Mouse (Mus musculus) right cerebral cortex, postnatal 25 days (tissue): ENCODE data around the gene Cstb.
"Not testable (repeated sequence)": the region's sequence is repeated elsewhere in the genome, so short reads cannot be mapped to it uniquely, and the experiment has no call there.

Experiments used
- DNase-seq: peaks from one replicate; pipeline ENCODE4 v3.0.0; 2022

Cstb gene

DNA sequence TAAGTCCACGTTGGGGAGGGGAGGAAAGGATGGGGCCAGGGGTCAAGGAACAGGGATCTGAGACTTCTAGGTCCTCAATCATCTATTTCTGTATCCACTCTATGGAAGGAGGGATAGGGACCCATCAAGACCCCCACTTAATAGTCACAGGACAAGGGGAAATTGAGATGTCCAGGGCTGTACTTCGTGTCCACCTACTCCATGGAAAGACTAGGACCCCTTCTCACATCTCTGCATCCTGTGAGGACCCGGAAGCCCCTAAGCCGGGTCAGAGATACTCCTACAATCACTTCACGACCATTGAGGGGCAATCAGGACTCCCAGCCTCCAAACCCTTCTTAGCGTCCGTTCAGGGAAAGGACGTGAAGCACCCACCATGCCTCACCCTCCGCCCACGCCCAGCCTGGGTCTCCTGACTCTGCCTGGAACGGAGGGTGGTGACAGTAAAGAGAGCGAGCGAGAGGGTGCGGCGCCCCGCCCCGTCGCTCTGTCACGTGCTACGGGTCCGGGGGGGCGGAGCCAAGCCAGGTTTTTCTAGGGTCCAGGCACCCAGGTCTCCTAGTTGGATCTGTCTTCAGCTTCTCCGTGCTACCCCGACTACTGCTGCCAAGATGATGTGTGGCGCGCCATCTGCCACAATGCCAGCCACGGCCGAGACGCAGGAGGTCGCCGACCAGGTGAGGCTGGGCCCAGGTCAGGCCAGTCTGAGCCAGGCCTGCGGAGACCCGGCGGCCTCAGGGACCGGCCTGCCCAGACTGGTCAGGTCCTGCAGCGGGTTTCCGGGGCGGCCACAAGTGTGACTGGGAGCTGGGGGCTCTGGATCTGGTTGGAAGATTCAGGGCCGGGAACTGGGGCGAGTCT, at the start of gene Cstb:
TSS of gene Cstb (plus strand) at position 489 of the 861 bp plus-strand sequence.
- peak; percentile 86 for DNase-seq

DNA sequence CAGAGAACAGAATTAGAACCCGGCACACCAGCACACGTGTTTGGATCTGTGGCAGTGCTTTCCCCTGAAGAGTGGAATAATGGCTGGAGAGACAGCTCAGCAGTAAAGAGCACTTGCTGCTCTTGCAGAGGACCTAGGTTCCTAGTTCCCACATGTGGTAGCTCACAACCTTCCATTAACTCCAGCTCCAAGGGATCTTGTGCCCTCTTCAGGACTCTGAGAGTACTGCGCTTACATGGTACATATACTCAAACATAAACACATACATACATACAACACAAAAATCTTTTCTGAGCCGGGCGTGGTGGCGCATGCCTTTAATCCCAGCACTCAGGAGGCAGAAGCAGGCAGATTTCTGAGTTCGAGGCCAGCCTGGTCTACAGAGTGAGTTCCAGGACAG, 47.0 kb upstream of the Cstb start:
- no peak for DNase-seq

DNA sequence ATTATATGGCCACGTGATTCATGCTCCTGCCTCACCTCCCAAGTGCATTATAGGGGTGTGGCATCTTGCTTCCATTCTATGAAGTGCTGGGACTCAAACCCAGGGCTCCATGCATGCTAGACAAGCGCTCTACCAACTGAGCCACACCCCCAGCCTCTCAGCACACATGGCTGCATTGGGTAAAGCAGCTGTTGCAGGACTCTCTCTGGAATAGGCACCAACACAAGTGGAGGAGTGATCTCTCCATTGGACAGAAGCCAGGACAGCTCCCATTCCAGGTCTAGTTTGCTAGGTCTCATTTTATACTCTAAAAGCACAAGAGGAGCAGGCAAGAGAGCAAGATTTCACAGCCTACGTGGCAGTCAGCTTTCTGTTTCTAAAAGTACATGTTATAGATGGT, 41.9 kb upstream of the Cstb start:
- DNase-seq: no peak

DNA sequence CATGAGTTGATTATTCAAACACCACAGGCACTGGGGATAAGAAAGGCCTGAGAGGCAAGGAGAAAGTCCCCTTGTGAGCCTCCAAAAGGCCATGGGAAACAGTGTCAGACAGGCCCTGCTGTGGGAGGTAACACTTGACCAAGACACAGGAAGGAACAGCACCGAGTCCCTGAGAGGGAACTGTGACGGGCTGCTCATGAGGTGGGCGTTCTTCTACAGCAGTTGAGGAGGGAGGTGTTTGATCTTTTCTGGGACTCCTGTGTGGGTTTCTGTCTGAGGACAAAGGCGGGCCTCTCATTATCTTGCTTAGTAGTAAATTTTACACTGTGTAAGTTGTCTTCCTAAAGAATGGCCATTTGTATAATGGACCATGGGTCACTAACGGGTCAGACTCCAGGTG, 39.9 kb upstream of the Cstb start:
- no peak for DNase-seq

DNA sequence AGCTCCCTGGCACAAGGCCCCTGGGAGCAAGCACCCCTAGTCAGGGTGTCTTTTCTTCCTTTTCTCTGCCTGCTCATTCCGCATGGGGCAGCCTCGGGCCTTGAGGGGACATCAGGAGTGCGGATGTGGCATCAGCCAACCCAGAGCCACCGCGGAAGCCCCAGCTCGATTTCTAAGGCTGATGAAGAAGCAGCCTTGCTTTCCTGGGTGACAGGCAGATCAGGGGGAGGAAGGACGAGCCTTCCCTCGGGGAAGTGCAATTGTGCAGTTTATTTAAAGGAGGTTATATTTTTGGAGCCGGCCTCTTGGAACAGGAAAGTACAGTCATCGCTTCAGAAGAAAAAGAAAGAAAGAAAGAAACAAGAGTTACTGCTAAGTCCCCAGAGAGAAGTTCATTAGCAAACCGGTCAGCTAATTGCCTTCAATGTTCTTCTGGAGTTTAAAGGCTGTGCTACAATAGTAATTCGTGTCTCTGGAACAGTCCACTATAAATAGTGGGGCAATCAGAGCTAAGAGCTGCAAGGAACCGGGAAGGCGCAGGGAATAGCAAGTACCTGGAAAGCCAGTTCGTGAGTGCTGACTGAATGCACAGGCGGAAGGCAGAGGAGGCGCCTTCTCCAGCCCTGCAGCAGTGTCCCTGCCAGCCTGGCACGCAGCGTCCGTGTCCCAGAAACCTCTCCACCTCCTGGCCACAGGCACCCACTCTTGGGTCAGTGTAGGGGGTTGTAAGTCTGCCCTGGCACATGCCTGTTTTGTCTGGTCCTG, 37.1 kb upstream of the Cstb start:
- peak; percentile 66 for DNase-seq

DNA sequence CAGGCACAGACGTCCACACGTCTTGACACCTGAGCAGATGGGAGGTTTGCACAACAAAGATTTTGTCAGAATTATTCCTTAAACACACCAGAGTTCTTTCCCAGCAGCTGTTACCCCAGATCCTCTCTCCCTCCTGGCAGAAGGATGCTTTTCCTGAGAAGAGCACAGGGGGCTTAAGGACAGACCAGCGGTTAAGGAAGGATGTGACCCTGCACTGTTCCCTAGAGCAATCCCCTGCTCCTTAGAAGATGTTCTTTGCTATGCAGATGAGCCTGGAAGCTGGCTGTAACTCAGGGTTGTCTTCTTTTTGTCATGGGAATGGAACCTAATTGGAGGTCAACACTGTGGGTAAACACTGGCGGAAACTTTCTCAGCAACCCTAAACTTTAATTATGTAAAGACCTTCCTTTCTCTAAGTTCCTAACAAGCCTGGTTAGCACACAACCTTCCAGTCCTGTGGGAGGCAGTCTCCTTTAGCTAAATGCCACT, 34.4 kb upstream of the Cstb start:
- no peak for DNase-seq

DNA sequence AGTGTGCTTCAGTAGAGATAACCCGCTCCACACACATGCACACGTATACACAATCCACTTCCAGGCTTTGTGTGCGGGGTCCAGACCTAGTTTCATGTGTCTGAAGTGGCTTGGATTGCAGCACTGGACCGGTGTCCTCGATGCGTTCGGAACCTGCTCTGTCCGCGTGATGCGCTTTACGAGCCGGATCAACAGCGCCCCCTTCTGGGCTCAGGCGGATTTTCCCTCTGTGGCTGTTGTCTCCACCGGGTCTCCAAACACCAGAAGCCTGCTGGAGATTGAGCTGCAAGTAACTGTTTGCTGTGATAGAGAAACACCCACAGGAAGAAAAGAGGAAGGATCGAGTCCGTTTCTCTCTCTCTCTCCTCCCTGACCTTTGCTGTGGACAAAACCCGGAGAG, 33.4 kb upstream of the Cstb start:
- peak; percentile 78 for DNase-seq

DNA sequence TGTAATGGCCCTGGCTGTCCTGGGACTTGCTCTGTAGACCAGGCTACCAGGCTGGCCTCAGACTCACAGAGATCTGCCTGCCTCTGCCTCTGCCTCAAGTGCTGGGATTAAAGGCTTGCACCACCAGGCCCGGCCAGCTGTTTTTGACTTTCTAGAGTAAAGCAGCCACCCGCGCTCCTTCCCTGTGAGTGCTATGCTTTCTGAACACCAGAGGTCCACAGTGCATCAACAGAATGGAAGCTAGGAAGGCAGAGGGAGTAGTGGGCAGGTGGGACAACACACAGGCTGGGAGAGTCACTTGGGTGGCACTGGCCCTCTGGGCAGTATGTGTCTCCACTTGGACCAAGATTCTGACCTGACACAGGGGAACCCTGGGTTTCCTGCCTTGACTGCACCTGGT, 30.1 kb upstream of the Cstb start:
- no peak for DNase-seq

DNA sequence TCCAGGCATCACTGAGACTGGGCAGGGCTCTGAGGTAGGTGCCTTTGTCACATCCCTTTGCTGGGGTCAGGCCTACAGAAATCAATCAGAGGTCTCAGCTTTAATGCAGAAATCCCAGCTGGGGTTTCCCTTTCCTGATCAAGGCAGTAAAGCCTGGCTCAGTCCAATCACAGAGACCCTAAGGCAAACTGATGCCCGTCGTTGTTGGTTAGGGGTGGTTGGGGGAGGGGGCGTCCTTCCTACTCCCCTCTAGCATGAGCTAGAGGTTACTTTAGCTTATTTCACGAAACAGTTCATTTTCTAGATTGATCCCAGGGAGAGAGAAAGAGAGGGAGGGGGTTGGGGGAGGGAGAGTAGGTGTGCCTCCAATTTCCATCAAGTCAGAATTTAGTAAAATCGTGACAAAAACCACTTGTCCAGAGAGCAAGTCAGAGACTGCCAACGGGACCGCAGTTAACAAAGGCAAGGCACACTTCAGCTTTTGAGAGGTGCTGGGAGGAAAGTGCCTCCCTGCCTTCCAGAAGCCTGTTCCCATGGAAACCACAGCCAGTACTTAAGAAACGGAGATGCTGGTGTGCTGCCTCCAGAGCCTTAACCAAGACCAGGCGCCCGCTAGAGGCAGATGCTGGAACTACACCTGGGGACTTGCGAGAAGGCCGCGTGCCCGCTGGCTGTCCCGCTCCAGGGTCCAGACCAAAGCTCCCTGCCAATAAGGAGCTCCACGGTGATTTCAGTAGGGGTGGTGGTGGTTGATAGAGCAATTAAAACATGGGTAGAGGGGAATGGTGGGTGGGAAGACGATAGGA, 29.4 kb upstream of the Cstb start:
- DNase-seq: peak; percentile 93

DNA sequence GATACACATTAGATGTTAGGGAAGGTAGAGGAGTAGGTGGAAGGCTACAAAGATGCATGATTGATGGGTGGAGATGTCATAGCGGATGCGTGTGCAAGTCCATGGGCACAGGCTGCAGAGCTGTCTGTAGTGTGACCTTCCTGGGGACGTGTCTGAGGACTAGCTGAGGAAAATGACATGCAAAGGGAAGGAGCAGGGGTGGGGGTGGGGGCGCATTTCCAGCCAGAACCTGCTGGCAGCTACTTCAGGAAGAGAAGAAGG, 28.9 kb upstream of the Cstb start:
- no peak for DNase-seq

DNA sequence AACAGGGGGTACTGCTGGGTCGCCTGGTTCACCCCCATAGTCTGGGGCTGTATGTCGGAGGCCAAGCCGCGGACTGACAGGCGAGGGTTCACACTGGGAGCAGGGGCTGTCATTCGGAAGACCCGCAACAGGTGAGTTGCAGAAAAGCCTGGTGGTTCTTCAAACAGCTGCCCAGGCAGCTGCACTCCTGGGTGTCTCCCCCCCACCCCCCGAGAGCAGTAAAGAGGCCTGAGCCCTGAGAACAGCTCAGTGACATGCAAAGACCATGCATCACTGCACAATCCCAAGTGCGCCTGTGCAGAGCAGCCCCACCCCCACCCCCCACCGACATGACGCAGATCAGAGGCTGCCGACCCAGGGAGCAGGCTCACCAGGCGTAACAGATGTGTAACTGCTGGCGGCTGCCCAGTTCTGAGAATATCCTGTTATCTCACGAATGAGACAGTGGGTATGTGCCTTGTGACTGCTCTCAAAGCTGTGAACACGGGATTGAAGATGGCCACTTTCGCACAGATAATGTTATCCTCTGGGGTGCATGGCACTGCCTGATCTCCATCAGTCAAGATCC, 26.3 kb upstream of the Cstb start:
- no peak for DNase-seq

DNA sequence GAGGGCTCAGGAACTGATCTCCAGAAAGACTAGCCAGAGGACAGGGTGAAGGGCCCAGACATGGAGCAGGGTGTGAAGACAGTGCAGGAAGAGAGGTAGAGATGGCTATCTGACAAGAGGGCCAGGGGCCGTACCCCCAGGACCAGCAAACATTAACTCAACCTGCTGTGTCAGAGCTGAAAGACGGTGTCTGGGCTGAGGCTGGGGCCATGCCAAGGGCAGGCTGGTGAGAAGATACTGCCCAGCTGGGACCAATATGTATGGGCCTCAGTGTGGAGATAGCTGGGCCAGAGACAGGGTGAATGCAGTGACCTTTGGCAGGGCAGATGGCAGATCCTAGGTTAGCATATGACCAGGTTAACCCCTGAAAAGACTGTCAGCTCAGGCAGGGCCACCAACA, 24.3 kb upstream of the Cstb start:
- DNase-seq: no peak

DNA sequence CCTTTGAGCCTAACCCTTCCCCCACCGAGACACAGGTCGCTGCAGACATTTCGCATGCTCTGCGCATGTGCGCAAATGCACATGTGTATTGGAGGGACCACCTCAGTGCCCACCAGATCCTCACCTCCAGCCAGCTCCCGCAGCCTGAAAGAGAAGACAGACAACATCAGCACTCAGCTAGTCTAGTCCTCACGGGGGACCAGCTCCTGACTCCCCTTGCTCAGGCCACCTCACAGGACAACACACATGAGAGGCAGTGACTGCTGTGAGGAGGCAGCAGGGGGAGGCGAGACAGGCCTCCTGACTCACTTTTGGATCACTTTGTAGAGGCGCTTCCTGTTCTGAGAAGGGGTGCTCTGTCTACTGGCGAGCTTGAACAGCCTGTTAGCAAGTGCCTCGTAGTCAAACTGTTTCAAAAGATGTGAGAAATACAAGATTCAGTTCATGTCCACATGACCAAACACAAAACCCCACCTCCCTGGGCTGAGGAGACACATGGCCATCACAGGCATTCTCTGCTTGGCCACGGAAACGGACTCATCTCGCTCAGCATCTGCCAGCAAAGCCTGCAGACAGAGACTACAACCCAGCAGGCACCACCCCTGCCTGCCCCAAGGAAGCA, 23.1 kb upstream of the Cstb start:
- DNase-seq: no peak

DNA sequence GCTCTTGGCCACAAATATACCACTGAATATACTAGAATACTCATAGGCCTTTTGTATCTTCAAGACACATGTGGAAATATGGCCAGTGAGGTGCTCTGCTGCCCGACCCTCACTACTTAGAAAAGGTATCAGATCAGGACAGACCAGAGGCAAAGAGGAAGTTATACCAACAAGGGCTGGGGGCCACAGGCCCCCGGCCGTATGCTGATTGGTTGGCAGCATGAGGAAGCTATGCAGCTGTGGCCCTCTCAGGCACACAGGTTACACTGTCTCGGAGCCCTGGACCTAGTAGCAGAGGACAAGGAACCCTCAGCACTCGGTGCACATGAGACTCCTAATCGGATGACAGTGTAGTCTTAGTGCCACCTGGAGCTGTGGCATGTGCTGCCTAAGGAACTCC, 19.3 kb upstream of the Cstb start:
- no peak for DNase-seq

DNA sequence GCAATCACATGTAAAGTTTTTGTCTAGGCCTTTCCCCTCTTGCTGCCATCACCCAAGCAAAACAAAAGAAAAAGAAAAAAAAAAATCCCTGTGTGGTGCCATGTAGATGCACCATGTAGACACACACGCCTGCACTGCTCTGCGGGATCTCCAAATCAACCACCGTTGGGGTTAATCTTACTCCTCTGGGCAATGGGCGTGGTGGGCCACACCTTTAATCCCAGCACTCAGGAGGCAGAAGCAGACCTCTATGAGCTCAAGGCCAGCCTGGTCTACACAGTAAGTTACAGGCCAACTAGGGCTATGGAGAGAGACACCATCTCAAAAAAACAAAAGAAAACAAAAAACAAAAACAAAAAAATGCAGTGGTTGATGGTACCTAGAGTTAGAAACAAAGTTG, 18.3 kb upstream of the Cstb start:
- DNase-seq: no peak

DNA sequence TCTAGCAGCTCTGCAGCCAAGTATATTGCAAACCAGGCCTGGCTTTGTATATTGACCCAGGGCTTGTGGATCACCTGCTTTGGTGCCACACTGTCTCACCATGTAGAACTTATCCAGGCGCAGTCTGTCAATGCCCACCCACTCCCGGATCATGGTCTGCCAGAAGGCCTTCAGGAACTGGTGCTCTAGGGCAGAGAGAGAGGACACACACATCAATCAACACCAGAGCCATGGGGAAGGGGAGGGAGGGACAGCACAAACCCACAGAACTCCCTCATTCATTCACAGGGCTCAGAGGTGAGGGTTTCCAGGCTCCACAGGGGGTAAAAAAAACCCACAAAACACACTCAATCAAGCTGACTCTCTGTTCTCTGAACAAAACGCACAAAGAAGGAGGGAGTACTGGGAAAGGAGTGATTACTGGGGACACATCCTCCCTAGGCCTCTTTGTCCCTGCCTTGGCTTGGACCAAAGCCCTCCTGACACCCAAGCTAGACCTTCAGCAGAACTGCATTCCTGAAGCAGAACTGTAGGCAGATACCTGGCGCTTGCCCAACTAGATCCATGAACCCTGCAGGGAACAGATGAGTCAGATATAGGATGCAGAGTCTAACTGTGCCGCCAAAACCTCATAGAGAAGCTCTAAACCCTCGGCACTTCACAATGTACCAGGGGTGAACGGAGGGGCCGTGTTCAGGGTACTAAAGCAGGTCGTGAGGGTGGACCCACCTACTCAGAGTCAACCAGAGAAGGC, 16.3 kb upstream of the Cstb start:
- DNase-seq: no peak

DNA sequence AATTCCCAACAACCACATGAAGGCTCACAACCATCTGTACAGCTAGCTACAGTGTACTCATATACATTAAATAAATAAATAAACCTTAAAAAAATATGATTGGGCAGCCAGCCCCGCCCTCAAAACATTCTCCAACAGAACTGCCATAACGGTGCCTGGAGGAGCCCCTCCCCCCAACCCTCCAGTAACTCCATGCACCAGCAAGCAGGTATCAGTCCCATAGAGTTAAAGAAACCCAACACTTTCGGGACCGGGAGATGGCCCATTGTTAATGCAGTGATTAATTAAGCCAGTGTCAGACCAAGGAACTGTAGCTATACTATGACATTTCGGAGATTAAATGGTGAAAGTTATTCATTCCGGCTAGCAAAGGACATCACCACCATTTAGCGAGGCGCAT, 13.6 kb upstream of the Cstb start:
- DNase-seq: no peak

DNA sequence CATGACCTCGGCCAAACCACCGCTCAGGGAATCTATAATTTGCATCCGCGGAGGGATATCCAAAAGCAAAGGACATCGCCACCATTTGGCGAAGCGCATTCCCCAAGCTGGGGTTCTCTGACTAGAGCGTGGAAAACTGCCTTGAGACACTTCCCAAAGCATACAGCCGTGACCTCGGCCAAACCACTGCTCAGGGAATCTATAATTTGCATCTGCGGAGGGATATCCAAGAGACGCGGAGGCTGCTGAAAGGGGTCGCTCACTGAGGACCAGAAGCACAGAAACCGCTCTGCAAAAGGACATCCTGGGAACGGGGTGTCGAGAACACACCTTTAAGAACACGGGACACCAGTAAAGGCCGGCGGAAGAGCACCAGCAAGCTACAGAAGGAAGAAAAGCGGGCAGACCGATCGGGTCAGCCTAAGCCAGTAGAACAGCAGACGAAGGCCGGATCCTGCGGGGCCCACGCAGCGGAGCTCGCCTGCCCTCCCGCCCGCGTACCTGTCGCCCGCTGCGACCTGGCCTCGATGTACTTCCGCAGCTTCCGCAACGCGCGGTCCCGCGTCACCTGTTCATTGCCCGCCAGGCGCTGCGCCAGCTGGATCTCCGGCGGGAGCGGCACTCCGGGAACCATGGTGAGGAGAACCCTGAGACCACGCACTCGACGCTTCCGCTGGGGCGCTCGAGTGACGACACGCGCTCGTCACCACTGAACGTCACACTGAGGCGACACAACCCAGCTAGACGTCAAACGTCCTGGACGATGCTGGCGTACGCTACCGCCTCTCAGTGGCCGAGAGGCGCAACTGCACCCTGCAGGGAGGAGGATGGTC, 12.9 kb upstream of the Cstb start, which contains the start of gene Rrp1:
TSS of gene Rrp1 (minus strand) at position 725 of the 833 bp plus-strand sequence.
- peak; percentile 97 for DNase-seq

DNA sequence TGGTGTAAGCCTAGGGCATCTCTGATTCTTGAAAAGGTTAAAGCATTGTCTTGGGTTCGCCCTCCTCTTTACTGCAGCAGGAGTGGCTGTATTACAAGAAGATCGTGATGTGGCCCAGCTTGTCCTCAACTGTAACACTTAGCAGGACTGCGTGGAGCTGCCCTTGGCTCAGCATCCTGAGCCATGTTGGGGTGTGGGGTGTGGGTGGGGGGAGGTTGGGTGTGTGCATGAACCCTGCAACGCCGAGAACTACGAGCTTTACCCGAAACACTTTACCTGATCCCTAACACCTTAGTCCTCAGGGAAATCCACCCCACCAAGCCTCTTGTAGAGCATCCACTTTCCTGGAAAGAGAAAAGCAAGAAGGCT, 12.3 kb upstream of the Cstb start:
- no peak for DNase-seq

DNA sequence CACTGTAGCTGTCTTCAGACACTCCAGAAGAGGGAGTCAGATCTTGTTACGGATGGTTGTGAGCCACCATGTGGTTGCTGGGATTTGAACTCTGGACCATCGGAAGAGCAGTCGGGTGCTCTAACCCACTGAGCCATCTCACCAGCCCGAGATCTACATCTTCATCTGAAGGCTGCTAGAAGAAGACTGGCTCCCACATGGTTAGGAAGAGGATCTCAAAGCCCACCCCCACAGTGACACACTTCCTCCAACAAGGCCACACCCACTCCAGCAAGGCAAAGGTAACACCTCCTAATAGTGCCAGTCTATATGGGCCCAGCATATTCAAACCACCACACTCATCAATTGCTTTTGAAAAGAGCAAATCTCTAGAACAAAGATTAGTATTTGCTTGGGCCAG, 10.5 kb upstream of the Cstb start:
- DNase-seq: not testable (repeated sequence)

DNA sequence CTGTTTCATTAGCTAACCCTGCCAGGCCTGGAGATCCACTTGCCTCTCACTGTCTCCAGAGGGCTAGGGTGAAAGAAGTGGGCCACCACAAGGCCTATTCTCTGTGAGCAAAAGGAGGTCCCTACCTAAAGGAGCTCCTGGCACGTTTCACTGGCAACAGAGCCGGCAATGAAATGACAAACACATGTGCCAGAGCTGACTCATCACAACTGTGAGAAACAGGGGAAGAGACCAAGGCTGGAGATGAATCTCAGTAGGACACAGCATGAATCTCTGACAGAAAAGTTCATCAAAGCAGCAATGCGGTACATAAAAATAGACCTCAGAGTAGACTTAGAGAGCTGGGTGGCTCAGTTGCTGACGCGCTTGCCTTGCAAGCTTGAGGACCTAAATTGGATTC, 7.6 kb upstream of the Cstb start:
- DNase-seq: no peak
